Mouse (Mus musculus): ENCODE results near the gene Utf1.

Gene Utf1

GRCm38 (mm10) chr7:139971436-139971835 lies 27.8 kb downstream of the Utf1 start:
- DNase-seq (ENCODE audit: low spot score in 2 of 2) = no peak

- no peak for DNase-seq (ENCODE audit: low spot score in 2 of 2)
Measured at GRCm38 (mm10) chr7:139972923-139973331, 29.3 kb downstream of the Utf1 start.

- no peak for DNase-seq (ENCODE audit: low spot score in 2 of 2)
Measured at GRCm38 (mm10) chr7:139974307-139974706, 30.7 kb downstream of the Utf1 start.

- no peak for DNase-seq (ENCODE audit: low spot score in 2 of 2)
Measured at GRCm38 (mm10) chr7:139975471-139975870, 31.9 kb downstream of the Utf1 start.

DNA sequence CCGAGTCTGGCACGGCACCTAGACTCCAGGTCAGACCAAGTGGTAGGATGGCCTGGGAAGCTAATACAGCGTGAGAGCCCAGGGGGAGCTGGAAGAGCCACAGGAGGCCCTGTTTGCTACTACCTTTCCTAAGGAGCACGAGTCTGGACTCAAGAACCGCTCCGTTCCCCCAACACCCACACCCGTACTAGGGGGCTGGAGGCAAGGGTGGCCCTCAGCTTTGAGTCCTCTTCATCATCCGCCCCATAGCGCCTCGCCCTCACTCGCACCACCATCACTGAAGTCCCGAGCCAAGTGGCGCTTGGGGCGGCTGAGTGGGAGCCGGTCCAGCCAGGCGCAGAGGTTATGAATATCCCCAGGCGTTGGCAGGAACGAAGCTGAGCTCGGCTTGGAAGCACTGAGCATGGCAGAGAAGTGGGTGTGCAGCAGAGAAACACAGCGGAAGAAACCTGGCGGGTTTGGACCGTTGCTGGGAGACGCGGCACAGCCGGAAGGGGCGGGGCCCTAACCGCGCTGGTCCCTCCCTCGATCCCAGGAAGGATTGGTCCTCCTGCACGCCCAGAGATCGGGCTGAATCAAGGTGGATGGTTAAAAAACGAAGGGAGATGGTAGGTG lies 34.8 kb downstream of the Utf1 start, which contains the start of gene 6430531B16Rik:
6430531B16Rik (minus strand) TSS at position 478 of the 615 bp plus-strand sequence.
- peak; percentile 94 to 95 for DNase-seq (ENCODE audit: low spot score in 2 of 2)

- peak in 1 of 2 experiments; percentile 56 for DNase-seq (ENCODE audit: low spot score in 2 of 2)
Measured at GRCm38 (mm10) chr7:139979011-139979719, 35.6 kb downstream of the Utf1 start.

- DNase-seq (ENCODE audit: low spot score in 2 of 2) = no peak
Measured at GRCm38 (mm10) chr7:139980778-139981177, 37.2 kb downstream of the Utf1 start.

GRCm38 (mm10) chr7:139982058-139982457 lies 38.5 kb downstream of the Utf1 start:
- DNase-seq (ENCODE audit: low spot score in 2 of 2) = no peak

DNA sequence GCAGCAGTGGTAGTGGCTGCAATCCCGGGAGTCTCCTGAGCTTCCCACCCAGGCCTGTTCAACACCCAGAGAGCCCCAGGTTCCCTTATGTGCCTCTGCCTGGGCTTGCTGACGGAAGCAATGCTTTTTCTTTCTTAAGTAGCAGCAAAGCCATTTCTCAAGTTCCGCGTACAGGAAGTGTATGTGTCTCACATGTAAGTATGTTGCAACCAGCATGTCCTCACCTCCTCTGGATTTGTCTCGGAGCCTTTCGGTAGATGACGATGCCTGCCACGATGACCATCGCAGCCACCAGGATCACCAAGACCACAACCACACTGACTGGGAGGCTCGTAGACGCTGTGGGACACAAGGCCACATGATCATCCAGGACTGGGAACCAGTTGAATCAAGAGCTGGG lies 40.9 kb downstream of the Utf1 start:
- DNase-seq (ENCODE audit: low spot score in 2 of 2) = no peak

DNA sequence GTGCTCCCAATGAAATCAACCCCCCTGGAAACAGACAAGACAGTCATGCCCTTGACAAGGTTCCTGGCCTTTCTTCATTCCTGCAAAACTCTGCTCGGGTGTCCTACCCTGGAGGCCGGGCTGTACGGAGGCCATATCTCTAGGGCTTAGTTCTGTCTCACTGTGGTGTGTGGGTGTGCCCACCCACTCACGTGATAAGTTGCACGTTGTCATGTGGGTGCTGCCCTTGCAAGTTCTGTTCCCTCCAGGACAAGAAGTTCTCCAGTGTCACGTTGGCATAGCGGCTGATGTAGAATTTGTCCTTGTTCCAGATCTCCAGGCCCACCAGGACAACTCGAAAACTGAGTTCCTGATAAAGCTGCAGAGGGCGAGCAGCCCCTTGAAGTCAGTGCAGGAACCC lies 44.7 kb downstream of the Utf1 start:
- no peak for DNase-seq (ENCODE audit: low spot score in 2 of 2)

DNA sequence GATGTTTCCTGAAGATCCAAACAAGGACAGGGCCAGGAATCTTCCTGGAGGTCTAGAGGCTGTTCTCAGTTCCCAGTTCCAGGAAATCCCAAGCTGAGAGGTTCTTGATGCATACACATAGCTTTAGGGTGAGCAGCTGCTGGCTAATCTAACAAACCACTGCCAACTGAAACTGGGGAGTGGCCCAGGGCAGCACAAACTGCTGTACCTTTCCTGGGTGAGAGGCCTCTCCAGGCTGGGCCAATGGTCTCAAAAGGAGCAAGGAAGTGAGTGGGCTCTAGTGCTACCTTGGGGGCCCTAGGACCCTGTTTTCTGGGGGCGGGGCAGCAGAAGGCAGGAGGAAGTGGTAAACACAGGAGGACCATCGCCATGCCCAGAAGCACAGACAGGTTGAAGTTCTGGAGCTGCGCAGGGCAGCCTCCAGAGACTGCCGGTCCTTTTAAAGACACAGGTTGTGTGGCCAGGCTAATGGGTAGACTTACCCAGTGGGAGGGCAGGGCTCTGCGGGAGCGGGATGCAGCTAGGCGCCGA lies 47.3 kb downstream of the Utf1 start:
- no peak for DNase-seq (ENCODE audit: low spot score in 2 of 2)

- no peak for DNase-seq (ENCODE audit: low spot score in 2 of 2)
Measured at GRCm38 (mm10) chr7:139992406-139992805, 48.8 kb downstream of the Utf1 start, which contains the start of gene Adam8. TSS of gene Adam8 (minus strand) at chr7:139992562.

- no peak for DNase-seq (ENCODE audit: low spot score in 2 of 2)
Measured at GRCm38 (mm10) chr7:139993532-139993931, 49.9 kb downstream of the Utf1 start.

DNA sequence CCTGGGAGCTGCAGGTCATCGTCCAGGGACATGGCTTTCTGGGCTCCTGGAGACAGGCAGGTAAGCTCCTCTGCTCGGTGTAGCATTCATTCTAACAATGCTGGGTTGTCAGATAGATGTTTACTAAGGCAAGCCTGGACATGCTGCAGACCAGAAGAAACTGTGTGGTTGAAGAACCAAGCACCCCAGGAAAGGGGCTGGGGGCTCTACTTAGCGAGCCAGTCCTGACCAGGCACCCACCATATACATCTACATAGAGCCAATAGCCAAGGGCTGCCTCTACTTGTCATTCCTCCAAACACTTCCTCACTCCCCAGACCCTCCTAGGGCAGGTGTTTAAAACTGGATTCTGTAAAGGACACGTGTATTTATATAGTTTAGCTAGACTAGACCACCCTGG lies 50.6 kb downstream of the Utf1 start:
- no peak for DNase-seq (ENCODE audit: low spot score in 2 of 2)

DNA sequence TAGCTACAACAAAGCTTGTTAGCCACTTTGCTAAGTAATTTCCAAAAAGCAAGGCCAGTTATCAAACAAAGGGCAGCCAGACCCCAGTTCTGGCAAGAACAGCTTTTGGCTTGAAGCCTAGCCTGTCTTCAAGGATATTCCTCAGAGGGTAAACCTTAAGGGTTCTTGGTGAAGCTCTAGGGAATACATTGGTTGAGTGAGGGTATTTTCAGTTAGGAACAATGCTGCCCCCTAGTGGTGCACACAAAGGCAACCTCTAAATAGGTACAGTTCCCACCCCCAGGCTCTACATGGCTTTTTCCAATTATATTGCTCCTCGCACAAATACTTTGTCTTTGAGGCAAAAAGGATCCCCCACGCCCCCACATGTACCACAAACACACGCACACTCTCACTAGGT lies 51.1 kb downstream of the Utf1 start:
- peak; percentile 60 to 72 for DNase-seq (ENCODE audit: low spot score in 2 of 2)

Measured in right cerebral cortex, postnatal 10 days (tissue).